Mouse (Mus musculus) stomach, postnatal 0 days (tissue): ENCODE results near the gene Ppp2r5e.

Source experiments
- CTCF ChIP-seq: IDR thresholded peaks from 2 replicates; pipeline ENCODE4 v1.5.1; 2016; ENCODE audit warnings: antibody characterized with exemption, low read depth, mild to moderate bottlenecking, moderate library complexity
- EP300 ChIP-seq: optimal IDR thresholded peaks from 2 replicates; pipeline ENCODE3; 2016; ENCODE audit warnings: antibody characterized with exemption

- TF ChIP-seq CTCF (no peak), EP300 (no peak)
Measured at GRCm38 (mm10) chr12:75460561-75460960, 135.5 kb downstream of the Ppp2r5e start.
